Mouse (Mus musculus): ENCODE measurements around the gene Rabl6.

DNA sequence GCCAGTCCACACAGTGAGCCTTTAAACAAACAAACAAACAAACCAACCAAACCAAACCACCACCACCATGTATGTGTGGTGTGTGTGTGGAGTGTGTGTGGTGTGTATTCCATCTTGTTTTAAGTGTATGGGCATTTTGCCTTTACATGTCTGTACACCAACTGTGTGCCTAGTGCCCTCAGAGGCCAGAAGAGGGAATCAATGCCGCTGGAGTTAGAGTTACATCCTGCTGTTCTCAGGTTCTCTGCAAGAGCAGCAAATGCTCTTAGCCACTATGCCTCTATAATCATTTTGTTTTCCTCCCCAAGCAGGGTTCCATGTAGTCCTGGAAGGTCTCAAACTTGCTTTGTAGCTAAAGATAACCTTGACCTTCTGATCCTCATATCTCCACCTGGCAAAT is 52.0 kb downstream of the Rabl6 start:
- no peak for TF ChIP-seq JUND (conservative IDR thresholded peaks at IDR 0.05; ENCODE audit: low read depth, low read length)
- no peak for TF ChIP-seq CTCF (conservative IDR thresholded peaks at IDR 0.05 in 1 of 2, IDR thresholded peaks at IDR 0.05 in 1 of 2; ENCODE audit: low read depth in 2 of 2, low read length in 2 of 2)
- TF ChIP-seq ZNF384 (IDR thresholded peaks at IDR 0.05; ENCODE audit: low read depth, low read length): no peak
- no peak for TF ChIP-seq BHLHE40 (IDR thresholded peaks at IDR 0.05; ENCODE audit: low read depth, low read length)
- TF ChIP-seq MAX (IDR thresholded peaks at IDR 0.05; ENCODE audit: low read length): no peak
- no peak for TF ChIP-seq POLR2A (IDR thresholded peaks at IDR 0.05; ENCODE audit: low read depth, low read length)
- TF ChIP-seq CHD2 (IDR thresholded peaks at IDR 0.05; ENCODE audit: low read length): no peak
- no peak for TF ChIP-seq EP300 (IDR thresholded peaks at IDR 0.05; ENCODE audit: low read length)
- TF ChIP-seq GABPA (IDR thresholded peaks at IDR 0.05; ENCODE audit: insufficient replicate concordance, low read depth, low read length): no peak
- TF ChIP-seq POLR2AphosphoS2 (IDR thresholded peaks at IDR 0.05; ENCODE audit: low read depth, low read length): no peak

Measured in CH12.LX (cell line).